Mouse (Mus musculus) hindlimb bud, embryonic 11.5 days (tissue): ENCODE measurements around the gene Rabggtb.

Source experiments
- DNase-seq: peaks from one replicate; pipeline ENCODE4 v3.0.0-alpha.2; 2012; ENCODE audit warnings: low read depth, low spot score; ENCODE audit errors: extremely low spot score

Rabggtb gene

DNA sequence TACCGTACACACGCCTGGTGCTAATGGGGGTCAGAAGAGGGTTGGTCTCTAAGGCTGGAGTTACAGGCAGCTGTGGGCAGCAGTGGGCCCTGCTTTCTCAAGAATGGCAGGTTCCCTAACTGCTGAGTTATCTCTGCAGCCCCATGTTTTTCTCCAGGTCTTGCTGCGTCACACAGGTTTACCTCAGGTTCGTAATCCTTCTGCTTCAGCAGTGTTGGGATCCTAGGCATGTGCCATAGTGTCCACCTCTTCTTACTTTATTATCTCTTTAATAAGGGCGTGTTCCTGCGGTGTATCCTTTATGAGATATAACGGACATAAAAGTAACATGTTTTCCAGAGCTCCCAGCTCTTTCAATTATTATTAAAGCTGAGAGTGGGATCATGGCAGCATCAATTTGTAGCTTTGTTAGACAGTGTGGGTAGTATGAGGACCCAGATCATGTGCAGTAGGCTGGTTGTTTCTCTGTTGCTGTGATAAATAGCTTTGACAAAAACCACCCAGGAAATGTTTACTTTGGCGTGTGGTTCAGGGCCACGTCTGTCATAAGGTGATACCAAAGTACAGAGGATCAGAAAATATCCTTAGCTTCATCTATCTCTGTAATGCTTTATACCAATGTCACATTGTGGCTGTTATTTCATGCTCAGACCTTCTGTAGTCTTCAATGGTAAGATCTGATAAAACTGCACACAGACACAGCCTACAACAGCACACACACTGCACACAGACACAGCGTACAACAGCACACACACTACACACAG is 8.5 kb upstream of the Rabggtb start:
- no peak for DNase-seq

GRCm38 (mm10) chr3:153917200-153917599 is 4.4 kb upstream of the Rabggtb start:
- no peak for DNase-seq

DNA sequence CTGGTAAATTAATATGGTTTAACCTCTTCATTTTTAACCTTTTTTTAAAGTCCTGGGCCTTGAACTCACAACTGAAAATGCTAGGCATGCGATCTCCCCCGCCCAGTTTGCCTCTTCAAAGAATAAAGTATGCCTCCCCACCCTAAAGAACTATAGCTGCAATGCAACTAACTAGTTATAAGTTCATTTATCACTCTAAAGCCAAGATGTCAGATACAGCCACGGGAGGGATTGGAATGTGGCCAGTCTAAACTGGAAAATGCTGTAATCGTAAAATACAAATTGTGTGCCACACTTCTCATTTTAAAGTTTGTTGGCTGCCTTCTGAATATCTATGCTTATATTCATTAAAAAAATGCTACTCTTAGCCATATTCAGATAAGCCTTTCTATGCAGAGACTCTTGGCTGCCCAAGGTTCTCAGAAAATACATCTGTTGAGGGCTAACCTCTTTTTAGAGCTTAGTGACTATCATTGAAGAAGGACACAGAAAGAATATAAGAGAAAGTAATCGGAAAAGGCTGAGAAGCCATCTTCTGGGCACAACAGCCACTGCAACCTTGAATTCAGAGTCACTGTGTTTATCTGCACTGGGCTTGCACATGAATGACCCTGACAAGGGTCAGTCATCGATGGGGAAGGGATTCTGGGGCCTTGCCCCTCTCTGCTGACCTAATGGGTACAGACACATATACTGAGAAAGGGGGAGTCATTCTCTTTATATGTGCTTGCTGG is 868 bp upstream of the Rabggtb start:
- DNase-seq, result no peak

DNA sequence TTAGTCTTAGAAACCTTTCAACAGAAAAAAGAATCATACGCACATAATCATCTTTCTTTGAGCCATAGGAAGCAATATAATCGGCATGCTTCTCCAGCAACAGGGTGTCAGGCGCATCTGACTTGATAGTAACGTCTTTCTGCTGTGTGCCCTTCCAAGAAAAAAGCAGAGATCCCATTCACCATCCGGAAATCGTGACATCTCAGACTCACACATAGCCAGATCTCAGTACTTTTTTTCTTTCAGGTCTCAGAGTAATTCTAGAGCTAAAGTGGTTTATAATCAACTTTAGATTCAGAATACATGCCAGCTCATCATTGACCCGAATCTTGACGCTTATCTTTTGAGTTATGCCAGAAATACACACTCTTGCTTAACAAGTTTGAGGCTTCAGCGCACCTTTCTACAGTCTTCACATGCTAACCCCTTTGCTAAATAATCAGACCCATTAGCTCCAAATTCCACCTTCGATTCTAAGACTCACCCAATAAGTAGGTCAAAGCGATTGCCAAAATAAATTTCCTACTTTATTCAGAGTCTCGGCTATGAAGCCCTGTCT is 848 bp downstream of the Rabggtb start:
- DNase-seq, result no peak

DNA sequence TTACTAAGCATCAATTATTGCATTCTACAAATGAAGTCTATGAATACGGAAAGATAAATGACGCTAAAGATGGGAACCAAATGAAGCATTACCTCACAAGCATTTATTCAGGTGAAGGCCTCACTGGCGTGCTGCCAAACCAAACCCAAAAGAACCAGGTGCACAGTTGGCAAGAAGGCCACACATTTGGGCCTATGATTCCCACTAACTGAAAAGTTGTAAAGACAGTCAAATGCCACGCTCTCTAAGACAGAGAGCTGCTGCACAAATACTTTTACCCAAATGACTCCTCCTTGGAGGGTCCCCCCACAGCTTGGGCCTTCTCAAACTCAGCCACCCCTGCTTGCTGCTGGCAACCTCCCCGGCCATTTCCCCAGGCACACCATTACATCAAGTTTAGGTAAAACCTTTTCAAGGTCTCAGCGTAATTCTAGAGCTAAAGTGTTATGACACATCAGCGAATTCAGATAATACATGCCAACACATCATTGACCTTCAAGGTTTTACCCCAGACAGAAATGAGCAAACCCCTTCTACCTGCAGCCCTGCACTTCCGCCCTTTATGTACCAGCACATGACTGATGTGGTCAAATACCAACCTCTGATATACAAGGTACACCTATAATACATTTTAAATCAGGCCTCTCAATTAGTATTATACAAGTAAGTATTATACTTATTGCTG is 1.5 kb downstream of the Rabggtb start:
- no peak for DNase-seq

GRCm38 (mm10) chr3:153910489-153910888 is 2.3 kb downstream of the Rabggtb start:
- DNase-seq, result no peak

- no peak for DNase-seq
Measured at GRCm38 (mm10) chr3:153908919-153909318, 3.9 kb downstream of the Rabggtb start.

DNA sequence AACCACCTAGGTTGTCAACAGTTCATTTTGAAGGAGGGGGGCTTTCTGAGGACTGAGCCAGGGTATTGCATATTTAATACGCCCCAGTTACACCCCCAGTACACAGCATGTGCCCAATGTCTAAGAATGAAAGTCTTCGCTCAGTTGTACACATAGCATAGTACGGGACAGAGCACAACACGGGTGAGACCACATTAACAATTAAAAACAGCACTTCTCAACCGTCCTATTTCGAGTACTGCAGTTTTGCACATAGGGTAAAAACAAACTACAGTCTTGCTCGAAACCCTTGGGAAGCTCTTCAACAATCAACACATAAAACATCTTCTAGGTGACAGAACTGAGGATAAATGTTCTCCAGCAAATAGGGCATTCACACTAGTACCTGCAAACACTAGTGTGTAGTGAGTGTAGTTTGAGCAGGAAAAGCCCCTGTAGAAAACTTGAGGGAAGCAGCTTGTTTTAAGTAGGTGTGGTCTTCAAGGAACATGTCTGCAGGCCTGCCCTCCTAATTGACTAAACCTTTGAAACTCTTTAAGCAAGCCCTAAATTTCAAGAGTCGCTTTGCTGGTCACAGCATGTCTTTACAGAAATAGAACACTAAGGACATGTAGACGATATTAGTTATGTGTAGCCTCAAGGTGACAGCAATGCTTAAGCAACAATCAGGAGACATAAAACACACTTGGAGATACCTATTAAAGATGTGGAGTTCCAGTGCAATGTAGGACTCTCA is 6.5 kb downstream of the Rabggtb start, which contains the start of gene Msh4:
Gene Msh4, minus strand, starts transcription at position 3 of the 736 bp plus-strand sequence.
- DNase-seq, result no peak

GRCm38 (mm10) chr3:153905251-153906135 is 7.3 kb downstream of the Rabggtb start:
- DNase-seq, result no peak

DNA sequence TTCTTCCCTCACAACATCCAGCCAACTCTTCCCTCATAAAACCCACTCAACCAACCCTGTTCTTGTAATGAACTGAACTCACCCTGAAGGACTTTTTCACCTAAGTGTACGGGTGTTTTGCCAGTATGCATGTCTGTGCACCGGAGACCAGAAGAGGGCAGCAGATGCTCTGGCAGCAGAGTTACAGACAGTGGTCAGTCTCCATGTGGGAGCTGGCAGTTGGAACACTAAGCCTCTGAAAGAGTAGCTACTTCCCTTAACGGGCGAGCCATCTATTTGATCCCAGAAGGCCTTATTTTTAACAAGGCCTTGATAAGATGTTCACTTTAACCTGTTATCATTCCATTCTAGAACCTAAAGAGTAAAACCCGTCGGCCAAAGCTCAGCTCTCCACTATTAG is 8.2 kb downstream of the Rabggtb start:
- DNase-seq, result no peak

DNA sequence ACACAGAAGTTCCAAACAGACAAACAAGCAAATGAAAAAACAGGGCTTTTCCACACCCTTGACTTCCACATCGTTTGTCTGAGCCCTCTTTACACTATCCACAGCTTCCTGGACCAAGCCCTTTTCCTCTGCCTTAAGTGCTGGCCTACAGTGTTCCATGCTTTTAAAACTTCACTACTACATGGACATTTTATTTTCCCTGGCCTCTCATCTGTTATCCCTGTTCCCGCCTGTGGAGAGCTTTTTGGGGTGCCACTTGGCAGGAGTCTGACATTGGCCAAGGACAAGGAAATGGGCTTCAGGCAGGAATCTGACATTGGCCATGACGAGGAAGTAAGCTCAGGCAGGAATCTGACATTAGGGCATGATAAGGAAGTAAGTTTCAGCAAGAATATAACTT is 10.2 kb downstream of the Rabggtb start:
- DNase-seq, result no peak

- DNase-seq, result no peak
Measured at GRCm38 (mm10) chr3:153901904-153902303, 10.9 kb downstream of the Rabggtb start.

DNA sequence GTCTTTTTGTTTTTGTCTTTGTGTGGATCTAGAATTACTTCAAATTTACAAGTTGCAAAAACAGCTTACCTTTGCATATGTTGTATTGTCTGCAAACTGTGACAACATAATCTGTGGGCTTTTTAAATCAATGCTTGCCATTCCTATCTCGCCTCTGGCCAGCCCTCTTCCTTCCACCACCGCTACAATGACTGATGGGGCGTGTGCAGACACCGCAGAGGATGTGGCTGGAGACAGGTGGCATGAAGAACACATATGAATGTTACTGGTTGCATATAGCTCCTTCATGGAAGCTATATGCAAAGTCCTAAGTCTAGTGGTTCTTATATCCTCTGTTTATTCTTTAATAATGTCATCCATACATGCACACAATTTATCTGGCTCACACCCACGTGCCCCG is 15.6 kb downstream of the Rabggtb start:
- no peak for DNase-seq

GRCm38 (mm10) chr3:153895454-153895853 is 17.4 kb downstream of the Rabggtb start:
- DNase-seq, result no peak

DNA sequence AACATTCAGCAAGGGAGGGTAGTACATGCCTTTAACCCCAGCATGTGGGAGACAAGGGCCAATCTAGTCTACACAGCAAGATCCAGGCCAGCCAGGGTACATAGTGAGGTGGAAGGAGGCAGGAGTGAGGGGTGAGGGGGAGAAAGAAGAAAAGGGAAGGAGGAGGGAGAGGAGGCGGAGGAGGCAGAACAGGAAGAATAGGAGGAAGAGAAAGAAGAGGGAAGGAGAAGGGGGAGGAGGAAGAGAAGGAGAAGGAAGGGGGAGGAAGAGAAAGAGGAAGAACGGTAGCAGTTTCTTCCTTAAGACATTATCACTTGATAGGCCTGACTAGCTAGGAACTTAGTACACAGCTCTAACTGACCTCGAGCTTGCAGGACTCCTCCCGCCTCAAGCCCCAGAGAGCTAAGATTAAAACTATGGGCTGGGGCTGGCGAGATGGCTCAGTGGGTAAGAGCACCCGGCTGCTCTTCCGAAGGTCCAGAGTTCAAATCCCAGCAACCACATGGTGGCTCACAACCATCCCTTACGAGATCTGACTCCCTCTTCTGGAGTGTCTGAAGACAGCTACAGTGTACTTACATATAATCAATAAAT is 23.5 kb downstream of the Rabggtb start:
- DNase-seq, result no peak

- no peak for DNase-seq
Measured at GRCm38 (mm10) chr3:153888141-153888540, 24.7 kb downstream of the Rabggtb start.

DNA sequence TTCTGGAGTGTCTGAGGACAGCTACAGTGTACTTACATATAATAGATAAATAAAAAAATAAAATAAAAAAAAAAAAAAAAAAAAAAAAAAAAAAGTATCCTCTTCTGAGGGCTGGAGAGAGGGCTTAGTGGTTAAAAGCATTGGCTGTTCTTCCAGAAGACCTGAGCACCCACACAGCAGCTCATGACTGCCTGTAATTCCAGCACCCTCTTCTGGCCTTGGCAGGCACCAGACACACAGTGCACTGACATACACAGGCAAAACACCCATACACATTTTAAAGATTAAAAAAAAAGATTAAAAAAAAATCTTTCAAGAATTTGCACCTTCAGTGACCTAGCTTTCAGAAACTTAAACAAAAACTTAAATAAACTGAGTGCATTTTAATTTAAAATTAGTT is 26.5 kb downstream of the Rabggtb start:
- no peak for DNase-seq

DNA sequence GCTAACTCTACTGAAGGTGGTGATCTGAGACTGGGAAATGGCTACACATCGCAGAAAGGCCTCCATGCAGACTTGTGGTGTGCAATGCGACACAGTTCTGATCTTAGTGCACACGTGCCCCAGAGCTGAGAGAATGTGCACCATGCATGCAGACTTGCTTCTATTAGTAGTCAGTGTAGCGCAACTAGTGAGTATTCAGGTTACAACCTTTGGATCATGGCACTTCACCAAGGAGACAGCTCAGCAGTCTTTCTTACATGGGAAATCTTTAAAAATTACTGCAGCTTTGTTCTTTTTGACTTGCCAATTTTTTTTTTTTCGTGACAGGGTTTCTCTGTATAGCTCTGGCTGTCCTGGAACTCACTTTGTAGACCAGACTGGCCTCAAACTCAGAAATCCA is 41.4 kb downstream of the Rabggtb start:
- no peak for DNase-seq
